Mouse (Mus musculus) thymus, postnatal 4 days (tissue): ENCODE data around the gene Gimap9.
"Not testable (repeated sequence)": the region's sequence is repeated elsewhere in the genome, so short reads cannot be mapped to it uniquely, and the experiment has no call there.

Experiments
- DNase-seq: peaks from one replicate; pipeline ENCODE4 v3.0.0; 2021

The Gimap9 gene

DNA sequence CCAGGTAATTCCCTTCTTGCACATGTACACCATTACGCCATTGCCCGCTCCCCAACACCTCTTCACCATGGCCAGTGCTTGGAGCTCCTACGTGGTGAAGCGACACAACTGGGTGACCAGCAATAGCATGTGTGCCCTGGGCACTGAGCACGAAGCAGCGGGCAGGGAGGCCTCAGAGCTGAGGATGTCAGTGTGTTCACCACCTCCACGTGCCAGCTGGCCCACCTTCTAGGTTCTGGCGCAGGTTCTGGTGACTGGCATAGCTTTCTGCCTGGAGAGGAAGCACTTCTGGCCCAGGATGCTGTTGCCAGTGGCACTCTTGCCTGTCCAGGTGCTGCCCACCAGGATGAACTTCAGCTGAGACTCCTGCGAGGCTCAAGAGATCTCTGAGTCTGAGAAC lies 10.5 kb upstream of the Gimap9 start:
- DNase-seq = no peak

DNA sequence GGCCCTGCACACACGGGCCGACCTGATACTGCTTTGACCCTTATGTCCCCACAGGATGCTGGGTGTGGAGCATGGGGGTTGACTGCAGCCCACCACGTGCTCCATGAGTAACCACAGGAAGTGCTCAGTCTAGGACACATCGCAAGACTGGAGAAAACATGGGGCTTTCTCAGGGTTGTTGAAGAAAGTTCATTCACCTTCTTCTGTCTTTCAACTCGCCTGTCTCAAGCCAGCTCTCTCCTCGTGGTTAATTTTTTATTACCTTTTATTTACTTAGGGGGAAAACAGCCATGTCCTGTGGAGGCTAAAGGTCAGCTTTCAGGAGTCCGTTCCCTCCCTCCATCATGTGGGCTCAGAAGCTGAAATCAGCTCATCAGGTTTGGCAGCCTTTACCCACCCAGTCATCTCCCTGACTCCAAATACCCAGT lies 9.8 kb upstream of the Gimap9 start:
- peak; percentile 24 for DNase-seq

DNA sequence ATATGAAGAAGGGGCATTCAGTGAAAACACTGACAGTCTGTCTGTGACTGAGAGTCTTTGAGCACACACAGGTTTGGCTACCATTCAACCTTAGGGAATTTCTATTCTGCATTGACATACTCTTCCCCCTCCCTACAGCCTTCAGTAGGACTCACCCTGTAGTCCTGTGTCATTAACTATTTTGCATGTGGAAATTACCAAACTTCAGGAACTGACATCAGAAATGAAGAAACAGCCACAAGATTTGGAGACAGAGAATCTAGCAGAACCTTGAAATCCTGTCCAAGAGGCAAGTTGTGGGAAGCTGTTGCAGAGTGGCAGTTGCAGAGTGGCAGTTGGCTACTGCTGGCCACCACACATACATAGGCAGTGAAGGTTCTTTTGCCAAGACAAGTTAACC lies 7.9 kb upstream of the Gimap9 start:
- no peak for DNase-seq

GRCm38 (mm10) chr6:48669446-48669969 lies 6.4 kb upstream of the Gimap9 start:
- peak; percentile 8 for DNase-seq

DNA sequence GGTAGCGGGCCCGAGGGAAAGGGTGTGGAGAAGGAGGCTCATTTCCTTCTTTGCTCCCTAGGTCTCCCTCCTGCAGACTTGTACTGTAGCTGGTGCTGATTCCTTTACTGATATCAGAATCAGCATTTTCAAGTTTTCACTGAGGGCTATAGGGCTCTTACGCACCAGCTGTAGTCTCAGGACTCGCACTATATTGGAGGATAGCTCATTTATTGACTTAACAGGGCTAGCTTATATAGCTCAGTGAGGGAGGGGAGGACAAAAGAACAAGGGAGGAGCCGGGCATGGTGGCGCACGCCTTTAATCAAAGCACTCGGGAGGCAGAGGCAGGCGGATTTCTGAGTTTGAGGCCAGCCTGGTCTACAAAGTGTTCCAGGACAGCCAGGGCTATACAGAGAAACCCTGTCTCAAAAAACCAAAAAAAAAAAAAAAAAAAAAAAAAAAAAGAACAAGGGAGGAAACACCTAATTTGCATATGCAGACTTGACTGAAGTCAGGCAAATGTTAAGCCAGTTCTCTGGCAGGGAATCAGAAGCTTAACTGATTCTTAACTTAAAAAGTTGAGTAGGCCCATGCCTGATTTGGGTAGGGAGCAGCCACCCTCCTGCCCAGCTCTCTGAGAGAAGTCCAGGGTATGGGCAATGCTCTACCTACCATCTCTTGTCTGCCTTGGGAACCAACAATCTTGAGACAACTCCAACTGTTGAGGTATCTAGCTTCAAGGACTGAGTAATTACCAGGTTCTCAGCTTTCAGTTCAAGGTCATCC lies 1.5 kb upstream of the Gimap9 start:
- peak; percentile 38 for DNase-seq

- peak; percentile 69 for DNase-seq
Observed at GRCm38 (mm10) chr6:48675400-48675930, 464 bp upstream of the Gimap9 start.

GRCm38 (mm10) chr6:48676860-48677415 lies 1.0 kb downstream of the Gimap9 start:
- DNase-seq = peak; percentile 15

DNA sequence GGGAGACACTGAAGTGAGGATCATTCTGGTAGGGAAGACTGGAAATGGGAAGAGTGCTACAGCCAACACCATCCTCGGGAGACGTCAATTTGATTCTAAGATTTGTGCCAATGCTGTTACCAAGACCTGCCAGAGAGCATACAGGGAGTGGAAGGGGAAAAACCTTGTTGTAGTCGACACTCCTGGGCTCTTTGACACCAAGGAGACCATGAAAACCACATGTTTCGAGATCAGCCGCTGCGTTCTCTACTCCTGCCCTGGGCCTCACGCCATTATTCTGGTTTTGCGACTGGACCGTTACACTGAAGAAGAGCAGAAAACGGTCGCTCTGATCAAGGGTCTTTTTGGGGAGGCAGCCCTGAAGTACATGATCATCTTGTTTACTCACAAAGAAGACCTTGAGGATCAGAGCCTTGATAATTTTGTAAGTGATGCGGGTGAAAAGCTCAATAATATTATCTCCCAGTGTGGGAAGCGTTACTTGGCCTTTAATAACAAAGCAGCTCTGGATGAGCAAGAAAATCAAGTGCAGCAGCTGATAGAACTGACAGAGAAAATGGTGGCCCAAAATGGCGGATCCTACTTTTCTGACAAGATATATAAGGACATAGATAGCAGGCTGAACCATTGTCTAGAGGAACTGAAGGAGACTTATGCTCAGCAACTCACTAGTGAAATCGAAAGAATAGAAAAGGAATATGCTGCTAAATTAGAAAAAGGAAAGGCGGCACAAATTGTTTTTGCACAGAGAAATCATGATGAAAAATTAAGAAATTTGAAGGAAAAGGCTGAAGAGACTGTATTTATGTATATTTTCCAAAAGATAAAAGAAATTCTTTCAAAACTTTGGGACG lies 1.8 kb downstream of the Gimap9 start:
- DNase-seq = peak; percentile 44

DNA sequence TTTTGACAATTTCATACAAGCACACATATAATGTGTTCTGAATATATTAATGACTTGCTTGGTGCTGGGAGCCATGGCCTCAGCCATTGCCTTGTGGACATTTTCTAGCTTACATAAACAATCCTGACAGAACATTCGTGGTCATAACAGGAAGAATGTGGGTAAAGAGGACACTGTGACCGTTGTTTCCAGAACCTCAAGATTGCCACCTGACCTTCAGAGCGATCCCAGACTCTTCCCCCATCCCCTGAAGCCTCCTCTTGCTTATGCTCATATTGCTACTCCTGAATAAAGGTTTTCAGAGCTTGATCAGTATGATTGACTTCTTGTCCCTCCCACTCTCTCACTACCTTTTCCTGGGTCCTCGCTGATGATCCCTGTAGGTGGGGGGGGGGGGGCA lies 2.5 kb downstream of the Gimap9 start:
- no peak for DNase-seq

GRCm38 (mm10) chr6:48679701-48680100 lies 3.8 kb downstream of the Gimap9 start:
- no peak for DNase-seq

DNA sequence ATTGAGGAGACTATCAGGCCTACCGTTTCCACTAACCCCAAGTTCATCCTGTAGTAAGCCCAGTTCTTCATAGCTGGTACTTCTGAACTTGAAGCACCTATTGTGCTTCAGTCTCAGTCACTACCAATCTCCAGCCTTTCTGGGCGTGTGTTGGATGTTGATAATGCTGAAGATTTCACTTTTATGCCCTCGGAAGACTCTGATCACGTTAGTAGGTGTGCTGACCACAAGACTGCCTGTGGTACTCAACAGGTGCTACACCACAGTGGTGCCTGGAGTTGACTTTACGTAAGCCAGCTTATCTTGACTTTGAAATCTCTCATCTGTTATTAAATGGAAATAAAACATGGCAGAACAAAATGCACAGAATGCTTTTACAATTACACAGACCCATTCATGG lies 4.5 kb downstream of the Gimap9 start:
- peak; percentile 17 for DNase-seq

DNA sequence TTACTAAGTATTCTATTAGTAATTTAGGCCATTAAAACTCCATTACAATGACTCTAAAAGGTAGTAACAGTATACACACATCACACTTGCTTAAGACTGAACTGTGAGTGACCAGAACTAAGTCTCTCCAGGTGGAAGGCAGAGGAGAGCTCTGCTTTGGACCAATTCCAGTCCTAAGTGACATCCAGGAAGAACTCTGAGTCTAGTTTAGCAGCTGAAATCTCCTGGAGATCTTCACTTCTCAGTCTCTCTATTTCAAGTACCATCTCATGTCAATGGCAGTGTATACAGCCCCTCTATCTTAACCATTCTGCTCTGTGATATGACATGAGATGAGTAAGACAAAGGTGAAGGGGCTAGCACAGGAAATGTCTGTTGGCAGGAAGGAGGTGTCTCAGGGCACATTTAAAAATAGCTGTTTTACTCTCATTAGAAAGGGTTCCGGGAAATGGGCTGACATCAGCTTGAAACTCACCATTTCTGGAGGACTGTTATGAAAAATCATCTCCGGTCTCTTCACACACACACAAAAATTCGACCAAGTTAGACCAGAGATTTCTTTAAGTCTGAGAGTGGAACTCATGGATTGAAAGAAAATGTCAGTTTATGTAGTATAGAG lies 5.7 kb downstream of the Gimap9 start:
- DNase-seq = peak; percentile 11

GRCm38 (mm10) chr6:48682271-48682670 lies 6.3 kb downstream of the Gimap9 start:
- DNase-seq = no peak

GRCm38 (mm10) chr6:48683263-48683821 lies 7.4 kb downstream of the Gimap9 start:
- not testable (repeated sequence) for DNase-seq

DNA sequence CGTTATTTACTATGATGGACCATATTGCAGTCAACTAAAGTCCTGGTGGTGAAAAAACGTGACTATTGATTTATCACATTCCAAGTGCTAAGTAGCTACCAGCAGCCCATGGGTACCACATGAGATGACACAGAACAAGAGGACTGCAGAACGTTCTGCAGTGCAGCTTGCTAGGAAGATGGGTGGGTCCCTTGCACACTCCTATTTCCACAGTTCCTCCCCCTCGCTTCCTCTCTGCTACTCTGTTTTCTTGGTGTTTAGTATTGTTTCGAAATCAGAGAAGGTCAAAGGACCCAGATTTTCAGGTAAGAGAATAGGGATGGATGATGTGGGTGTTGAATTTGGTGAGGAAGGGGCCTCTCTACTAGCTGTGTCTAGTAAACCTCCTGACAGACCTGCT lies 8.4 kb downstream of the Gimap9 start, which contains the start of gene Gimap4:
Gimap4 (plus strand) TSS at position 231 of the 400 bp plus-strand sequence.
- DNase-seq = peak; percentile 21

DNA sequence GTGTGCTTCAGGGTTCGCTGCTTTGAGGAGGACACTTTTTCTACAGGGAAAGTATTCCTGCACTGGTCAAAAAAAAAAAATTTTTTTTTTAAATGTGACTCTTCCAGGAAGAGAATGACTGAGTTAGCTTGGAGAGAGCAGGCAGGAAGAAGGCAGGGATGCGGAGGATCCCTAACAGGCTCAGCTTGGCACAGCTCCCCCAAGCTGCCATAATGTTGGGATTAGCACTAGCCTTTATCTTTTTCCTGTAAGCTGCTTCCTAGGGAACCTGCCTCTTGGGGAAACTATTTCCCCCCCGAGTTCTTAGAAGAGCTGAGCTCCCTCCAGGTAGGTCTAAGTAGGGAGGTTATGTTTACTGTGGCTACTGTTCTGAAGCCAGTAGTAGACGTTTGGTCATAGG lies 8.9 kb downstream of the Gimap9 start:
- DNase-seq = peak; percentile 6

- peak; percentile 13 for DNase-seq
Observed at GRCm38 (mm10) chr6:48685251-48685650, 9.3 kb downstream of the Gimap9 start.

DNA sequence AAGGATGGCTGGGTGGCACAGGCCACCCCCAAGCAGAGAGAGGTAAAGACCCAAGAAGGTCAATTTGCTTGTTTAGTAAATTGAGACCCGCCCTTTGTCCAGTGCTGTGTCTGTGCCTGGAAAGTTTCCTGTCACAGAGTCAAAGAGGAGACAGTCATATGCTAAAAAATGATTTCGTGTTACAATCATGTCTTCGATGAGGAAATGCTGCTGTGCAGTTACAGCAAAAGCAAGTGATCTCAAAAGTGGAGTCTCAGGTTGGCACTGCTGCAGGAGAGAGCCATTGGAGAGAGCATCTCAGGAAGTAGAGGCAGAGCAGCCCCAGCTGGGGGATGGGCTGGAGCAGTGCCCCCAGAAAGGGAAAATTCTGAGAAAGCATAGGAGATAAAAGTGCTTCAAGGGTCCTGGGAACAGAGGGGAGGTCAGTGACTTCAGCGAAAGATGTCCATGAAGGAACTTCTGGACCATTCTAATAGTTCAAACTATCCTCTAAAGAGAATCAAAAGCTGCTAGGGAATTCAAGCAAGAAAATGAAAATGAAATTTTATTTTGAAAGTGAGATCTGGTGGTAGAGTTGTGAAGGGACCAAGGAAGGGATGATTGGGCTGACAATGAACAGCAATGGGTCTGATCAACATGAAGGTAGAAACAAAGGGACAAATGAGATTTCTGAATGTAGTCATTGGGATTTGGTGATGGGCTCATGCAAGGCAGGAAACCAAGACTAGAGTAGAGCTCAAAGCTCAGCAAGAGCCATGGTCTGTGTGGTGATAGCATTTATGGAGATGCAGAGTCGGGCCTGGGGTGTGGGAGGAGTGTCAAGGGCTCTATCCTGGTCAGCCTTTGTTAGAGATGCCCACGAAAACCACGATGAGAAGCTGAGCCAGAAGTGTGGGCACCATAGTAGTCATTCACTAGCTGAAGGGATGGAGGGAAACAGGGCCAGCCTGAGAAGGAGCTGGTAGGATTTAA lies 10.1 kb downstream of the Gimap9 start:
- DNase-seq = peak; percentile 25

DNA sequence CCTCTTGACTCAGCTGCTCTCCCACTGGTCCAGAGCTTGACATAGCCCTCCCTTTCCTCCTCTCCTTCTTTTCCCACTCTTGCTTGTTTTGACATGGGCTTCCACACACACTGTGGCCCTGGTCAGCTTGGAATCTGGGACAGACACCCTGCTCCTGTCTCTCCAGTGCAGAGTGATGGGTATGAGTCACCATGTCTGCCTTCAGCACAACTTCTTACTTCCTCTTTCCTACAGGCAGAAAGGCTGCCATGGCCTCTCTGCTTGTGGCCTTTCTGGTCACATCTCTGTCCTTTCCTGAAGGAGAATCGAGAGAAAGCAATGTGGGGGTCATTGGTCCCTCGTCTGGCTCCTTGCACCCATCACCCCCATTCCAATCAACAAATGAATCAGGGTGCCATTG lies 11.1 kb downstream of the Gimap9 start:
- no peak for DNase-seq

DNA sequence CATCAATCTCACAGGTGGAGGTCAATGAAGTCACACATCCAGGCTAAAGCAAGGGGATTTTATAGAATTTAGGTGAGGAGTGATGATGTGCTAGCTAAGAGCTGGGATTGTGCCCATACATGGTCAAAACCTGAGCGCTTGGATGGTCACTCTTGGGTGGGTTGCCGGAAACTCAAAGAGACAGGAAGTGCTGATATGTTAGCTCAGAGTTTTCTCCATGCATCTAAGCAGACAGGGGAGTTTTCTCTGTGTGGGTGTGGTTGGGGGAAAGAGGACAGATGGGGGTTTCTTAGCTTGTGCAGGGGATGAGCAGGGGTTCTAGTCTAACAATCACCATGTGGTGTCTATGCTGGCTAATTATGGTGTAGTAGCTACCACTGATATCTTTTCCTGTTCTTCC lies 13.4 kb downstream of the Gimap9 start:
- DNase-seq = no peak

DNA sequence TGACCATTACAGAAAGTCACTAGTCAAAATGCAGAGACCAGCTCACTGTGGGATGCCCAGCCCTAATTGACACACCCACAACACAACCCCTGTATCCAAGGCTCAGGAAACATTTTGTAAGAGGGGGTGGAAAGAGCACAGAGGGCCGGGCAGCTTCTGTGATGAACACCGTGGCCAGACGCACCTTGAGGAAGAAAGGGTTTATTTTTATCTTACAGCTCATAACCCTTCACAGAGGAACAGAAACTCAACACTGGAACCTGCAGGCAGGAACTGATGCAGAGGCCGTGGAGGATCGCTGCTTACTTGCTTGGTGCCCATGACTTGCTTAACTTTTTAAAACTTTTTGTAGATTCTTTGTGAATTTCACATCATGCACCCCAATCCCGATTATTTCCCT lies 17.0 kb downstream of the Gimap9 start:
- no peak for DNase-seq
